Mouse (Mus musculus): ENCODE measurements at regions not wholly inside any gene's neighbourhood (a gene's known extent, or its start where the extent isn't known, plus 50 kb on each side); places are given as distances from the start of the nearest gene placed in this dataset.

DNA sequence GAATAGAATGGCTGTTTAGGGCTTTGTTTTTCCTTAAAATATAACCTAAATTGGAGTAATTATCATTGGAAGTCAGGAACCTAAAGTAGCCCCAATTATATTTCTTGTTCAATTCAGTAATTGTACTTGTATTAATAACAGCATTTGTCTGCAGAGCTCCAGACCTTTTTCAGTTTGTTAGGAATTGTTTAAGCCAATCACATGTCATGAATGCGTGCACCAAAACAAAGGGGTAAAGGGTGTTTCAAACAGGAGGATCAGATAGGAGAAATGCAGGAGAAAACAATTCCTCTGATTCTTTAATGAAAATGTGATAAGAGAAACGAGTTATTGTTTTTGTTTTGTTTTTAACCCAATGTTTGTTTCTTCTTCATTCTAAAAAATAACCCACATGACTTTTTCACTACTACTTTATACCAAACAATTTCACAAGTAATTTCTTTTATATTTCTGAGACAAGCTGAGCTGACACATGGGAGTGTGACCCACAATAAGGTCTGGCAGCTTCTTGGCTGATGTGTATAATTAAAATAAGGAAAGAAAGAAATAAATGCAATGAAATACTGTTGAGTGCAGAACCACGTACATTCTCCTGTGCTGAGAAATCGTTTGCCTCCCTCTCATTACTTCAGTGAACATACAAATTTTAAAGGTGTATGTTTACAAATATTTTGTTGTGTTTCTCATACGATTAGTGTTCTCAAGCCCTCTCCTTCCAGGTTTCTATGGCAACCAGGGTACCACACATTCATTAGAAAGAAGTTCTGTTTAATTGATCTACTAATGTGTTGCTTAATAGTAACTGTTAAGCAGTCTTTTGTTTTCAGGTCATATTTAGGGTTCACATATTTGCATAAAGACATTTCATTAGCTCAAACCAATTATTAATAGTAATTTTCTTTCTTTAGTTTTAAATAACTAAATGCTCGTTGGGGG, 397.7 kb downstream of the Isl1 start:
- no peak overlapping the region for H3K4me2 ChIP-seq
- ATAC-seq (ENCODE audit: low read depth): no peak

DNA sequence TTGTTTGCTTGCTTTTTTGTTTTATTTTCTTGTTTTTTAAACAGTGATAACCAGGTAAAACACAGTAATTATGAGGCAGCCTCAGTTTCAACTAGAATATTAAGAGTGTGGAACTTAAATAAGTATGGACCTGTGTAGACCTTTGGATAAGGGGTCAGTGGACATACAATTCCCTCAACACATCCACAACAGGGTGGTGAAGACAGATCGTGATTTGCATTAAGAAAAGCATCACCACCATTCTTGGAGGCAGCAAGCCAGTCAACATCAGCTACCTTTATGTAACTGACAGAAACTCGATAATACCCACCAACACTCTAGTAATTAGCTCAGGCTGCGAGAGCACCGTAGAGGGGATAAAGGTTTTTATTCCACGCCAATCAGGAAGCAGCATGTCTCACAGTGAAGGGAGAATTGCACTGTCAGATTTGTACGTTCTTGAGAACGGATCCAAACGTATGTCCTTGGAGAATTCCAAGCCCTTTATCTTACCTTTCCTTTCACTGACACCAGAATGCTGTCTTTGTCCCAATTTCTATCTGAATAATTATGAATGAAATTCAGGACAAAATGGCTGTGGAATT, 398.5 kb downstream of the Isl1 start:
- Histone ChIP-seq H3K4me1 (replicated peaks) (no peaks in the 10 kb centered on the region), H3K4me2 (no peak overlapping the region), H3K27ac (replicated peaks) (no peak overlapping the region), H3K36me3 (no peaks in the 10 kb centered on the region), H3K27me3 (no peaks in the 10 kb centered on the region), H3K9ac (no peak overlapping the region), H3K4me3 (no peak overlapping the region), H3K9me3 (no peaks in the 10 kb centered on the region)
- ATAC-seq (ENCODE audit: low read depth): no peak
- 41% methylated on average over 8 of the region's 8 CpGs for WGBS

More for the DNA sequence above, 397.7 kb downstream of the Isl1 start:
- 69% methylated on average over 6 of the region's 6 CpGs for WGBS
- no peaks in the 10 kb centered on the region for H3K27me3 ChIP-seq
- H3K27ac ChIP-seq (replicated peaks): no peak overlapping the region
- no peaks in the 10 kb centered on the region for H3K4me1 ChIP-seq (replicated peaks)
- H3K9ac ChIP-seq: no peak overlapping the region
- no peak overlapping the region for H3K4me3 ChIP-seq
- H3K9me3 ChIP-seq: no peaks in the 10 kb centered on the region
- H3K36me3 ChIP-seq: no peaks in the 10 kb centered on the region

DNA sequence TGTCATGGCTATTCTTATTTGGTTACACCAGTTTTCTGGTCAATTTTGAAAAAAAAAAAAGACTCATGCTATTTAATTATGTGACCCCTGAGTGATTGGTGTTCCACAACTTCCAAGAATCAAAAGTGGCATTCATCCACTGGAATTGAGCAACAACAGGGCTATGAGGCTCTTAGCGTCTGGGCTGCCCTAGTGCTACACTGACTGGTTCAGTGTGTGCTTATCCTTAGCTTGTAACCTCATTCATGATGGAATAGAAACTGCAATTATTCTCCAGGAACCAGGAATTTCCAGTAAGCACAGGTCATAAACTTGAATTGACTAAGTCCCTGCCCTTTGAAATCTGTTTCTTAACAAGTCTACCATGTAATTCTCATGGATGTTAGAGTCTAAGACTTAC, 428.9 kb downstream of the Isl1 start:
- H3K9me3 ChIP-seq: no peaks in the 10 kb centered on the region
- WGBS: 78% methylated on average over 1 of the region's 1 CpGs
- H3K27me3 ChIP-seq: no peaks in the 10 kb centered on the region
- ATAC-seq (ENCODE audit: low read depth): no peak
- no peak overlapping the region for H3K27ac ChIP-seq (replicated peaks)
- H3K4me2 ChIP-seq: no peak overlapping the region
- no peak overlapping the region for H3K9ac ChIP-seq
- no peaks in the 10 kb centered on the region for H3K36me3 ChIP-seq
- no peaks in the 10 kb centered on the region for H3K4me1 ChIP-seq (replicated peaks)
- no peak overlapping the region for H3K4me3 ChIP-seq

DNA sequence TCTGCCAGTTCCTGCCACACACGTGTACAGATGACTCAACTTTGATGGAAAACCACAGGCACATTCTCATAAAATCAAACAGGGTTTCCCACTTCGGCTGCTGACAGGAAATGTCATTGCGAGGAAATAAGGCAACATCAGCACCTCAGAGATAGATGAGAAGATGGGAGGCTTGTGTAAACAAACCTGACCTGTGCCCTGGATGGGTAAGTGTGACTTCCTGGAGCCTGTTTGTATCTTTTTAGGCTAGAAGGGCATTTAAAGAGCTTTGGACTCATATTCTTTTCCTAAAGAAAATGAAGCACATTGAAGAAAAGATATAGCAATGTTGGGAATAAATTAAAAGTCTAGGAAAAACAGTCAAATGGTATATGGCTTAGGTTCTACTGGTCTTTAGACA, 449.0 kb downstream of the Isl1 start:
- Histone ChIP-seq H3K9ac (no peak overlapping the region), H3K4me3 (no peak overlapping the region), H3K9me3 (no peaks in the 10 kb centered on the region), H3K4me2 (no peak overlapping the region), H3K27ac (replicated peaks) (no peak overlapping the region), H3K36me3 (no peaks in the 10 kb centered on the region), H3K27me3 (no peaks in the 10 kb centered on the region), H3K4me1 (replicated peaks) (no peaks in the 10 kb centered on the region)
- ATAC-seq (ENCODE audit: low read depth): no peak
- WGBS: 61% methylated on average over 3 of the region's 3 CpGs

DNA sequence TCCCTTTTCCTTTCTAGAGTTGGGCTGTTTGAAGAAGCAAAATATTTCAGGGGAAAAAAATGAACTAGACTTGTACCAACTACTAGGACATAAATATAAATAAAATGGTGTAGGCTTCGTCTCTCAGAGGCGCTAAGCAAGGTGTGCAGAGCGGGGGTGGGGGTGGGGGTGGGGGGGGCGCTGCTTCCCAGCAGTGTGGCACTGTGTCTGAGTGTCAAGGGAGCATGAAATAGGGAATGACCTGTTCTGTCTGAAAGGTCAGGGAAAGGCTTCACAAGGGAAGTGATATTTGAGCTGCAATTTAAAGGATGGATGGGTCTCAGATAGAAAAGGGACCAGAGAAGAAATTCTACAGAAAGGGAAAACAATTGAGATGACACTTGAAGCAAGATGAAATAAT, 452.9 kb downstream of the Isl1 start:
- H3K27ac ChIP-seq (replicated peaks): no peak overlapping the region
- no peak overlapping the region for H3K9ac ChIP-seq
- no peak overlapping the region for H3K4me2 ChIP-seq
- H3K4me1 ChIP-seq (replicated peaks): no peaks in the 10 kb centered on the region; the same call in 1 of the 2 replicates
- no peaks in the 10 kb centered on the region for H3K27me3 ChIP-seq
- WGBS: 77% methylated on average over 4 of the region's 4 CpGs
- no peak for ATAC-seq (ENCODE audit: low read depth)
- no peaks in the 10 kb centered on the region for H3K36me3 ChIP-seq
- no peak overlapping the region for H3K4me3 ChIP-seq
- H3K9me3 ChIP-seq: no peaks in the 10 kb centered on the region

DNA sequence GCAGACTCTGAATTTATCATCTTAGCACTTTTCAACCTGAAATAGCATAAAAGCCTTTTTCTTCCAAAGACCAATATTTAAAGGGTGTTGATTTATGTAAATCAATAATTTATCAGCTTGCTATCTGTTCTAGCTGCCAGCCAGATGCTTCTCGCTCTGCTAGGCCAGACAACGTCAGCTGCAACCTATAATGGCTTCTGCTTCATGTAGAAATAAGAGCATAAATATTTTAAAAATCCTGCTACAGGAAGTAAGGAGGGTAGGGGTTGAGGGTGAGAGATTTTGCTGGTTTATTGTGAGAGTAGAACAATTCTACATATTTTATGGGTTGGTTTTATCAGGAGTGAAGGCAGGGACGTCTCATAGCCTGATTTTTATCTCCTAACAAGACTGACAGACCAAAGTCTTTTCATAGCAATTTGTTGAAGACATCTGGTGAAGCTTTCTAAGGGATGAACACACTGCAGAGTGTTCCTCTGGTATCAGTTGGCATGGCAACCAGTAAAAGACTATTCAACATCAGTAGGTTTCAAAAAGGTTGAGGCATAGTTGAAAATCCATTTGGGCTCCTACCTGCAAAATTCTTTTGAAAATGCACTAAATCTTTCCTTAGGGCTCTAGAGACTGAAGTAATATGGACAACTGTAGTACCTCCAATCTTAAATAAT, 456.7 kb downstream of the Isl1 start:
- H3K4me2 ChIP-seq: no peak overlapping the region
- H3K9me3 ChIP-seq: no peaks in the 10 kb centered on the region
- no peaks in the 10 kb centered on the region; the same call in 1 of the 2 replicates for H3K4me1 ChIP-seq (replicated peaks)
- ATAC-seq (ENCODE audit: low read depth): no peak
- no peaks in the 10 kb centered on the region for H3K27me3 ChIP-seq
- H3K36me3 ChIP-seq: no peaks in the 10 kb centered on the region
- H3K4me3 ChIP-seq: no peak overlapping the region
- 38% methylated on average over 3 of the region's 3 CpGs for WGBS
- no peak overlapping the region for H3K9ac ChIP-seq
- H3K27ac ChIP-seq (replicated peaks): no peak overlapping the region

DNA sequence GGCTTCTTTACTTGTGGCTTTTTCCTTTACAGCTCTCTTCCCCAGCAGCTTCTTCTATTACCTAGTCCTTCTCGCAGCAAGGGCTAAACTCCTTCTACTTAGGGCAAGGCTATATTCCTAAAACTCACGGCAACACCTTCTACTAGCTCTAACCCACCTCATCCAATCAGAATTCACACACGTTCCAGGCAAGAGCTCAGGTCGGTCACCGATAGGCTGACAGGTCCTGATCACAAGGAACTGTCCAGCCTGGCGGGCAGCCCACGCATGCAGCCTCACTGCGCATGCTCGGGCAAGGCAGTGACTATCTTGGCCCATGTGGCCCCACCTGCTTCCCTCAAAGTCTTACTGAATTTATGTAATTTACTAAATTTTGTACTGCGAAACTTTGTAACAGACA, 466.4 kb downstream of the Isl1 start:
- no peak overlapping the region for H3K4me2 ChIP-seq
- no peaks in the 10 kb centered on the region for H3K9me3 ChIP-seq
- H3K27me3 ChIP-seq: no peaks in the 10 kb centered on the region
- ATAC-seq (ENCODE audit: low read depth): no peak
- no peak overlapping the region for H3K4me3 ChIP-seq
- no peak overlapping the region for H3K27ac ChIP-seq (replicated peaks)
- H3K4me1 ChIP-seq (replicated peaks): no peaks in the 10 kb centered on the region
- no peaks in the 10 kb centered on the region for H3K36me3 ChIP-seq
- WGBS: 62% methylated on average over 10 of the region's 10 CpGs
- no peak overlapping the region for H3K9ac ChIP-seq

DNA sequence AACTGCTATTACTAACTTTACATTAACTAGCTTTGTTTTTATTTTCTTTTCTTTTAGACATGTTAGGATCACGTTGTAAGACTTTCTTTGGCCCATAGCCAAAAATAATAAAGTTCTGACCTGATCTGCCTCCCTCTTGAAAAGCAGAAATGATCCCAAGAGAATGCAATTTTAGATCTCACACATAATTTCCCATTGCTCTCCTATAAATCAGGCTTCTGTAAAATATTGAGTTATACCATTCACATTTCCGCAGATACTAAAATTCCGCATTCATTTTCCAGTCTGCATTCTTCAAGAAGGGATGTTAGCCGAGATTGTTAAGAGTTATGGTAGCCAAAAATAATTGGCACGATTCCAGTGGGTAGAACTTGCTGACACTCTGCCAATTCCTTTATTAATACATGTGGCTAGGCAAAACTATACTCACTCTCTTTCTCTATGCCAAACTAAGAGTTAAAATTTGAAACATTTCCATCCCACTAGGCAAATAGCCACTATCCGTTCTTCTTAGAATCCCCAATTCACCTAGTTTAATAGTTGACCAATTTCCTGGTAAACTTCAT, 473.2 kb downstream of the Isl1 start:
- no peak overlapping the region for H3K27ac ChIP-seq (replicated peaks)
- H3K36me3 ChIP-seq: no peaks in the 10 kb centered on the region
- ATAC-seq (ENCODE audit: low read depth): no peak
- no peak overlapping the region for H3K4me2 ChIP-seq
- H3K4me1 ChIP-seq (replicated peaks): no peaks in the 10 kb centered on the region
- H3K9me3 ChIP-seq: no peaks in the 10 kb centered on the region
- H3K4me3 ChIP-seq: no peak overlapping the region
- H3K9ac ChIP-seq: no peak overlapping the region
- 69% methylated on average over 6 of the region's 6 CpGs for WGBS
- H3K27me3 ChIP-seq: no peaks in the 10 kb centered on the region

DNA sequence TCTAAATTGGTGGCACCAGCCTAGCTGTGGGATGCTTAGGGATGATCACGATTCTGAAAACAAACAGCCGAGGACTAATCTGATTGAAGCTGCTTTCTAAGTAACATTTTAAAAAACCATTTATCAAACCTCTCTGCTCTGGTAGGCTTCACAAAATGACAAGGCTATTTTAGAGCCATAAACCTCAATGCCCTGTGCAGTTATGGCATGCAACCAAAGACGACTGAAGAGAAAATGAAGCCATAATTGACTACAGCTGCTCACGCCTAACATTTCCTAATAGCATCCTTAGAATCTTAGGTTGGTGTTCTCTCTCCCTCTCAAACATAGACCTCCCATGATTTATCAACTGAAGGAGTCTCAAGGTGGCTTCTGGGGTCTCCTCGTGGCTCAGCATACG, 484.3 kb downstream of the Isl1 start:
- Histone ChIP-seq H3K27ac (replicated peaks) (no peak overlapping the region), H3K9me3 (no peaks in the 10 kb centered on the region), H3K36me3 (no peaks in the 10 kb centered on the region), H3K4me1 (replicated peaks) (no peaks in the 10 kb centered on the region), H3K27me3 (no peaks in the 10 kb centered on the region), H3K9ac (no peak overlapping the region), H3K4me2 (no peak overlapping the region), H3K4me3 (no peak overlapping the region)
- ATAC-seq (ENCODE audit: low read depth): no peak
- 64% methylated on average over 6 of the region's 6 CpGs for WGBS

DNA sequence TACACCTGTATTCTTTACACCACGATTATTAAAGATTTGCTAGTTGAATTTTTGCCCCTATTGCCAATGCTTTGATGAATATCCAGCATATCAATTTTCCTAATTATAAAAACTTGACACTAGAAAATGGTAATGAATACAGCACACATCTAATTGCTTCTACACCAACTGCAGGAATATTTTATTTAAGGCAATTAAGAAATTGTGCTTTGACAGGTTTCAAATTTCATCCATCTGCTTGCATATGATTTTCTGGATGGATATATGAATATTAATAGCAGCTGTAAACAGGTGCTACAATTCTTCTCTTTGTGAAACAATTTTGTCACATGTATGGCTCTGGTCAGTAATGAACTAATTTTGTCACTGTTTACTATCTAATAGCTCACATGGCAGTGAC, 487.0 kb downstream of the Isl1 start:
- Histone ChIP-seq H3K4me2 (no peak overlapping the region), H3K36me3 (no peaks in the 10 kb centered on the region), H3K9ac (no peak overlapping the region), H3K27ac (replicated peaks) (no peak overlapping the region), H3K4me1 (replicated peaks) (no peaks in the 10 kb centered on the region), H3K4me3 (no peak overlapping the region), H3K27me3 (no peaks in the 10 kb centered on the region), H3K9me3 (no peaks in the 10 kb centered on the region)
- no peak for ATAC-seq (ENCODE audit: low read depth)
- WGBS: 58% methylated on average over 1 of the region's 1 CpGs

DNA sequence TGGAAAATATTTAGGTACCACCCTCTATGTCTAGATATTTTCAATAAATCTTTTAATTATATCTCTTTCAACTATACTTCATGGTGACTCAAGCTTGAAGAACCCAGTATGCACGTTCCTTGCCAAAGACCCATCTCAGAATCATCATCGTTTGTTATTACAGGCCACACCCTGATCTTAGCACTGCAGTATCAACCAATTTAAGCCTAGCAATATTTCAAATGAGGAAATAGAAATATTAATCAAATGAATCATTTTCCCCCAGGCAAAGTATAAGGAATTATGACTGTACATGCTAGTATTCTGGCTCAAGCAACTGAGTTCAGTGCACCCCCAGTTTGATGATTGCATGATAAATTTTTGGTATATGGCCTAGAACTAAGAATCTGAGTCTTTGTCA, 495.3 kb downstream of the Isl1 start:
- Histone ChIP-seq H3K9me3 (no peaks in the 10 kb centered on the region), H3K4me2 (no peak overlapping the region), H3K27ac (replicated peaks) (no peak overlapping the region), H3K36me3 (no peaks in the 10 kb centered on the region), H3K27me3 (no peaks in the 10 kb centered on the region), H3K9ac (no peak overlapping the region), H3K4me3 (no peak overlapping the region), H3K4me1 (replicated peaks) (no peaks in the 10 kb centered on the region)
- ATAC-seq (ENCODE audit: low read depth): no peak
- WGBS: 80% methylated on average over 2 of the region's 2 CpGs

DNA sequence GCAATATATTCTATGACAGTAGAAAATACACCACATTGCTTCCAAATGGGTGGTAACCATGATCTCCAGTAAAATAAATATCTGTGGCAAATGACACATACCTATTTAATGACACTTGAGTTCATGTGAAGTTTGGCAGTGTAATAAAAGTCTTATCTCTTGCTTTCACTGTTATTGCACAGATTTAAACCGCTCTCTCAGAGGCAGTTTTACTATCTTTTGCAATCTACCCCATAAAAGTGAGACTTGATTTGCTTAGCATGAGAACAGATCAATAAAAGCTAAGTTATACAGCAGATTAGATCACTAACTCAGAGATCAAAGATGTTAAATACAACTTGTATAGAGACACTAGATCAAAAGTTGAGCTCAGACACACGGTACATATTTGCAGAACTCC, 510.2 kb downstream of the Isl1 start:
- no peak overlapping the region for H3K27ac ChIP-seq (replicated peaks)
- H3K36me3 ChIP-seq: no peaks in the 10 kb centered on the region
- H3K9me3 ChIP-seq: no peaks in the 10 kb centered on the region
- no peak overlapping the region for H3K4me2 ChIP-seq
- WGBS: 71% methylated on average over 2 of the region's 2 CpGs
- H3K27me3 ChIP-seq: no peaks in the 10 kb centered on the region
- no peak overlapping the region for H3K9ac ChIP-seq
- H3K4me1 ChIP-seq (replicated peaks): no peaks in the 10 kb centered on the region
- no peak overlapping the region for H3K4me3 ChIP-seq
- no peak for ATAC-seq (ENCODE audit: low read depth)

Measured in neural tube, embryonic 13.5 days (tissue).